Mouse (Mus musculus) neural tube, postnatal 0 days (tissue): ENCODE results near the gene Nog. TPM values are rescaled to one million over a fixed set of nuclear protein-coding genes. Genes with fewer than 3 reads are reported as not detected.

Source experiments
- polyA plus RNA-seq: library from polyadenylated mRNA; unstranded; fragments of >200 nt; fragmentation: Nextera tagmentation; extraction: Ambion mirVana; gene quantifications from 2 replicates; pipeline ENCODE4 v1.2.1, GENCODE M21; 2015

Gene Nog
- polyA plus RNA-seq: 12.4 and 13.6 TPM in 2 replicates

GRCm38 (mm10) chr11:89302056-89302815 is at the start of gene Nog:
Nog (minus strand) TSS chr11:89302332.

Other genes with a start within 250 kb of the Nog start
- gene Dgke, start 235.5 kb downstream of the Nog start, polyA plus RNA-seq: 13.4 and 15.6 TPM in 2 replicates
- gene Gm525, start 228.5 kb downstream of the Nog start, polyA plus RNA-seq: not detected in 2 replicates